Mouse (Mus musculus): Measurements from ENCODE around the gene Gramd1b.

Gramd1b gene

GRCm38 (mm10) chr9:40300018-40300989, 230.9 kb downstream of the Gramd1b start:
- DNase-seq, result no peak

DNA sequence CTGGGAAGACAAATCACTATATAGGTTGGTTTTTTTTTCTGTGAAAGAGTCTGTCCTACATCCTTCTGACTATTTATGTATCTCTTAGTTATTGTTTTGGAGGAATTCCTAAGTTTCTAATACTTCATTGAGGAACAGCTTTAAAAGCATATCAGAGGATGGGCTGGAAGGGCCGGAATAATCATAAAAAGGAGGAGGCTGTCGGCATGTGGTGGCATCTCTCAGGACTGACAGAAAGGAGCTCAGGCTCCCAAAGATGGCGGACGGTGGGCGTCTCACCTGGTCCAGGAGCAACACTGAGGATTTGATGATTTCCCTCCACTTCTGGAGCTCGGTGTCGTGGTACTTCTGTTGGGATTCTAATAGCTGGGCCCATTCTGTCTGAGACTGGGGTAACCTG, 231.9 kb downstream of the Gramd1b start:
- DNase-seq, result no peak

DNA sequence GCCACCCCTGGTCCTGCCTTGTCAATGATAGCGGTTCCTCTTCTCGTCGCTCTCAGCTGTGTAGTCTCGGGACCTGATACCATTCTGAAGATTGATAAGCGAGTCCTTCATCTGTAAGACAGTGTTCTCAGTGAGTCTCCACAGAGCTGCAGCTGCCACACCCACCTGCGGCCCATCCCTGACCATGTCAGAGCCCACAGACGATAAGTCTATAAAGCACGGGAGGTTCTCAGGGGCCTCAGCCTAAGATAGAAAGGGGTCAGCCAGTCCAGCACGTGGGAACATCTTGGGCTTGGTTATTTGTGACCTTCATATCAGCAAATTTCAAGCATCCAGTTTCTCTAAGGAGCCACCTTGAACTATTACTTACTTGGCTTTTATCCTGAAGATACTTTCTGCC, 233.2 kb downstream of the Gramd1b start:
- DNase-seq, result no peak

DNA sequence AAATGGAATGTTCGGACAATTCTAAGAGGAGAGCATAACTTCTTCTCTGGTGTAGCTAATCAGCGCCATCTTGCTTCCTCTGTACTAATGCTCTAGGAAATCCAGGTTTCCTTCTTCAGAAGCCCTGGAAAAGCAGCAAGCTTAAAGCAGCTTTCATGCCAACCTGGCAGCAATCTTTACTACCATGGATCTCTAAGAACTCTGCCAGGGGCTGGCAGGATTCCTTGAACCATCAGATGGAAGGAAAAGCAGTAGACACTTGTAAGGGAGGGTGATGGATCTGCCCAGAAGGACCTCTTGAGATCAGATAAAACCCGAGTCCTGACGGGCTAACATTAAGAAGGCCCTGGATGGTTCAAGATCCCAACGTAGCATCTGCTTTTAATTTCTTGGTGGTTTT, 234.9 kb downstream of the Gramd1b start:
- no peak for DNase-seq

DNA sequence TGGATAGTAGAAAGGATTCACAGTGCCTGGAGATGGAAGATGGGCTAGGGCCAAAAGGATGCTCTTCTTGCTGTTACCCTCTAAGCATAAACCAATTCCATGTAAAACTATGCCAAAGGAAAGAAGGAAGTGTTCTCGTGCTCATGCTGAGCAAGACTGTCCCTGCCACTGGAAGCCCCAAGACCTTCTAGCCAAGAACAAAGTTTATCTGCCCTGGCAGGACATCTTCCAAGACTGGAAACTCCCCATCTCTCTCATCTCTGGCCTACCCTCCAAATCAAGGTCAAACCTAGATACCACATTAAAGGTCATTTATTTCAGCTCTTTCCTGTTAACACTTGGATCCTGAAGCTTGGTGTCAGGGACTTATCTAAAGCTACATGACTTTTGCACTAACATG, 236.3 kb downstream of the Gramd1b start:
- no peak for DNase-seq

- no peak for DNase-seq
Observed at GRCm38 (mm10) chr9:40294210-40294609, 237.0 kb downstream of the Gramd1b start.

GRCm38 (mm10) chr9:40293740-40294139, 237.4 kb downstream of the Gramd1b start:
- no peak for DNase-seq

- DNase-seq, result no peak
Observed at GRCm38 (mm10) chr9:40293286-40293685, 237.9 kb downstream of the Gramd1b start.

DNA sequence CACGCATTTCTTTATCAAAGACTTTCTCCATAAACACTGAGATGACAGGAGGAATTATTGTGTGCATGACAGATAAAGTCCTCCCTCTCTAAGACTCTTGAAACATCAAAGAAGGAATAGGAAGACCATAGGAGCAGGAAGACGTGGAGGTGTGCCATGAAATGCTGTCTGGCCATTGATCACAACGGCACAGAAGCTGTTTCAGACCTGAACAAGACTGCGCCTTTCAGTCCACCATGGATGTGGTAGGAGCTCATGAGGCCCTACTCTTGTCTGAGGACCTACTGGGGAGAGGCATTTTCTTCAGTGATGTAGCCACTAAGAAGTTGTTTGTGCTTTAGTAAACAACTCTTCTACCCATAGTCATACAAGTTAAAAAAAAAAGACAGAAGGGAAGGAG, 238.7 kb downstream of the Gramd1b start:
- no peak for DNase-seq

DNA sequence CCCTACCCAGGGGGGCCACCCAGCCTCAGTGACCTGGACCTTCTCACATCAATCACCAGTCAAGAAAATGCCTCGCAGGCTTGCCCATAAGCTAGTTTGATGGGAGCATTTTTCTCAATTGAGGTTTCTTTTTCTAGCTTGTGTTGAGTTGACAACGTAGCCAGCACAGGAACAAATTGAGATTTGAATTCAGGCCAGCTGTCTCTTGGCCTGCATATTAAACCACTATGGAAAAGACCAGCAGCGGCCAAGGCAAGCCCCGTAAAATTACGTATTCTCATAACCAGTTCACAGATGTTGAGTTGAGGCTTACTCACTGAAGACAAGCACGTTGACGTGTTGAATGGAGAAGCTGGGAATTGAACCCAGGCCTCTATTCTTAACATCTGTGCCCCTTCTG, 248.2 kb downstream of the Gramd1b start:
- DNase-seq, result no peak

GRCm38 (mm10) chr9:40279438-40279837, 251.7 kb downstream of the Gramd1b start:
- DNase-seq, result no peak

- DNase-seq, result no peak
Observed at GRCm38 (mm10) chr9:40277671-40278070, 253.5 kb downstream of the Gramd1b start.

- DNase-seq, result no peak
Observed at GRCm38 (mm10) chr9:40275904-40276303, 255.3 kb downstream of the Gramd1b start.

GRCm38 (mm10) chr9:40272822-40273221, 258.4 kb downstream of the Gramd1b start:
- no peak for DNase-seq

DNA sequence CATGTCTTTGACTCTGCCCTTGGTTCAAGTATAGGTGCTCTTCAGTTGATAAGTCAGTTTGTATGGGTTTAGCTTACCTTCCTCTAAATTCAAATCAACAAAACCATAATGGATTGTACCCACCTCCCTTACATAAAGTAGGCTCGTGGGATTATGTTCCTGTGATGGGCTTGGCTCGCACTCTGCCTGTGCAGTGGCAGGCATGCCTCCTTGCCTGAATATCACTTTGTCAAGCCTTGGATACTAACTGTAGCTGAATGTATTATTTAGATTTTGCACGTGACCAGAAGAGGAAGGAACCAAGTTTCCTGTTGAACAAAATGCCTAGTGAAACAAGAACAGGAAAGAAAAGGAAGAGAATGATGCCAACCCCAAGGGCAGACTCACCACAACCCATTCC, 260.1 kb downstream of the Gramd1b start:
- no peak for DNase-seq

- DNase-seq, result no peak
Observed at GRCm38 (mm10) chr9:40269880-40270279, 261.3 kb downstream of the Gramd1b start.

DNA sequence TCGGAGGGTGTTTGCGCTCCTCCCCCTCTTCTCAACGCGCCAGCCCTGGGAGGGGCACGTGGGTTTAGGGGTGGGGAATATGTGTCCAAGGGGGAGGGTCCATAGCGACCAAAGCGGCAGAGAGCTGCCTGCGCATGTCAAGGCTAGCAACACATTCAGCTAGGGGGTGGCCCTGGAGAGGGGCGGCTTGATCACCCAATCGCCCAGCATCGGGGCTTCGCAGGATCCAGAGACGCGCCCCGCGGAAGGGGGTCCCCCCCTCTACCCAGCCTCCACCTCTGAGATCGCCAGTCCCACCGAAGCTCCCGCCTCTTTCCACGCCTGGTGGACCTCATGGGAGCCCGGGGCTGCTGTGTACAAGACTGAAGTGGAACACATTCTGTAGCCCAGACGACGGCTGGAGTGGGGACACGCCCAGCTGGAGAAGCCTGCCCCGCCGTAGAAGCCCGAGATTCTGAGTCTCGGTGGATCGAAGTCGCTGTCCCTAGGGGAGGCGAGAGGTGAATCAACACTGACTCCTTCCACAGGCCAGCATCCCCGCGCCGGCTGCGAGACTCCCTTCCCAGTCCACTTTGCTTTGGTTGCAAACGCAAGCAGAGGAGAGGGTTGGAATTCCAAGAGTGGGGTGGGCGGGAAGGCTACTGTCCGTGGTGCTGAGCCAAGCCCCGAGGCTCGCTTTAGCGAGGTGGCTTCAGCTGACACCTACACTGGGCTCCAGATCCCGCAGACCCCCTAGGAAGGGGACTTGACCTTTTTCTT, 261.9 kb downstream of the Gramd1b start, which contains the start of gene Scn3b:
Scn3b (plus strand) TSS at position 115 of the 759 bp plus-strand sequence.
- peak in 1 of 2 experiments; percentile 9 for DNase-seq

DNA sequence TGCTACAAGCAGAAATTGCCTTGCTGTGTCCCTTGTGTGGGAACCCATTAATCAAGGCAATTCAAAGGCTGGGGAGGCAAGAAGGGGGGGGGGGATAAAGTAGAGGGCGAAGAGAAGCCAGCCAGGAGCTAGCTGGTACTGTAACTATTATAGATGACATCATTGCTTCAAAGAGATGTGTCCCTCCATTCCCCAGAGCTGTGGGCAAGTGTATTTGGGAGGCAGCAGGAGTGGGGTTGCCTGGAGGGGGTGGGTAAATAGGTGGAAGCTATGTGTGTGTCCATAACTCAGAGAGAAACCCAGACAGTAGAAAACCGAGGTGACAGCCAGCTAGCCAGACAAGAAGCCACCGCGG, 262.5 kb downstream of the Gramd1b start:
- DNase-seq, result no peak

GRCm38 (mm10) chr9:40268040-40268747, 263.0 kb downstream of the Gramd1b start:
- no peak for DNase-seq

- no peak for DNase-seq
Observed at GRCm38 (mm10) chr9:40263874-40264273, 267.3 kb downstream of the Gramd1b start.

GRCm38 (mm10) chr9:40252459-40252858, 278.7 kb downstream of the Gramd1b start:
- no peak for DNase-seq

DNA sequence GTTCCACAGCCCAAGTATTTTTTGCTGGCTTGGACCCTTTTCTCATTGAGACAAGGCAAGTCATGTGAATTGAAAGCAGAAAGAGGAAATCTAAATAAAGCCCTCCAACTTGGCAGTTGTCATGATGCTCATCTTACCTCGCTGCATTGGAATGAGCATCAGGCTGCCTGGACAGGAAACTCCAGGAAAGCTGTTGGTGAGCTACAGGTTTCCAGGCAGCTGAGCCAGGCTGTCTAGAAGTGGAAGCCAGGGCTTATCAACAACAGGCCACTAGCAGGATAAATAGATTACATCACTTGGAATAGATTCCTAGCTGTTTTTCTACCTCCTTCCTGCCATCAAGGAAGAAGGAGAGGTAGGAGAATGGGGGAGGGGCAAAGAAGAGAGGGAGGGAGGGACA, 282.1 kb downstream of the Gramd1b start:
- DNase-seq, result no peak

GRCm38 (mm10) chr9:40246702-40247101, 284.5 kb downstream of the Gramd1b start:
- DNase-seq, result no peak

Data from kidney, adult 8-10 months (tissue).